Mouse (Mus musculus) cerebellum, adult 9-11 months (tissue): ENCODE measurements around the gene Gm11096.
A peak's percentile ranks its signal among the peaks of the same experiment; 100 is the strongest.

ENCODE experiments used
- DNase-seq: peaks from one replicate; pipeline ENCODE4 v3.0.0; 2022

Gm11096 gene

DNA sequence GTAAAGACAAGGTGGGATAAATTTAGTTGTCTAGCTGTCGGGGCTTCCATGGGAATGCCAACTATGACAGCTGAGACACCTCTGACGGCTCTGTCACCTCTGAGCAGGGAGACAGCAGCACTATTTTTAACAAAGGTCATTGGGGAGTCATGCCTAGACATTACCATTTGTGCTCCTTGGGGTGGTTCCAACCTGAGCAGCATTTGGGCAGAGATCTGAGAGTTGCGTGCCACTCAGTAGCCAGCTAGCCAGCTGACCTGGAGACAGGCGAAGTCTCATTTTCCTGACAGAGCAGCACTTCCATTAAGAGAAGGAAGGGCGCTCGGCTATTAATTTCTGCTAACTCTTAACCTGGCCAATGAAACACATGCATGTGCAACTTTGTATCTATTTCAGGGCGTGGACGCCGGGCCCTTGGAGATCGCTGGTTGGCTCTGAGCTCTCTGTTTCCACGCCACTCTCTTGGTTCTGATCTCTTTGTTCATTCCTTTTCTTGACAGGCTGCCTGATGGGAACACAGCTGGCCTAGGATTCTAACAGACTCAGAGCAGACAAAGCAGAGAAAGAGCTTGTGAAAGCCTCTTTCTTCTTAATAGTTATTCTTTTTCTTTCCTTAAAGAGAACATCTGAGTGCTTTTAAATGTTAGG, 40.4 kb downstream of the Gm11096 start:
- peak; percentile 72 for DNase-seq

DNA sequence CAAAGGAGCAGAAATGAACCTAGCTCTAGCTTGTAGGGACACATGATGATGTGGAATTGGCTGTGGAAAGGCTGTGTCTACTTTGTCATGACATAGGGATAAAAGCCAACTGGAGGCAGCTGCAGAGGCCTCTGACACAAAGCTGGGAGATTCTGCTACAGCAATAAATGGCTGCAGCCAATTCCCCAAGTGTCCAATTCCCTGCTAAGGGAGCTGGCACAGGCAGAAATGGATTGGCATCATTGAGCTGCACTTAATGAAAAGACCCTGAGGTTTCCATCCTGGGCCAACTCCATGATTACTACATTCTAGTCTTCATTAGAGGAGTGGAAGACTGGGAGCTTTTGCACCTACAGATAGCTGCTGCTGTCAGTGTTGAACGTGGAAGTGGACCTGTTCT, 44.8 kb downstream of the Gm11096 start:
- DNase-seq: no peak
